Mouse (Mus musculus): Measurements from ENCODE around the gene Dvl2. TPM values are rescaled to one million over a fixed set of nuclear protein-coding genes. Genes with fewer than 3 reads are reported as not detected.

Dvl2 gene
- polyA plus RNA-seq, 1 experiment from 2014 or later: 43.2 TPM

MicroRNAs within 50 kb of the gene (microRNA counts, 519-probe panel; counts per million panel counts)
- microRNA mmu-miR-324-3p: 31.7 counts per million
- microRNA mmu-miR-324-5p: 2,537 counts per million, percentile 46 among the panel's probes with 10 or more counts

Small RNA genes within 50 kb of the gene (microRNA-seq; reads per million reads assigned to microRNA genes)
- gene Gm44349 (not detected), gene Mir324 (2,144 reads per million, percentile 85 among the genes with 10 or more reads in this experiment)

Other genes with a start within 250 kb of the Dvl2 start
- gene Polr2a, start 242.0 kb upstream of the Dvl2 start, polyA plus RNA-seq (2015; fragmentation: Nextera tagmentation; extraction: Ambion mirVana): 29.9 and 31.1 TPM in 2 replicates
- gene Slc35g3, start 238.6 kb upstream of the Dvl2 start, polyA plus RNA-seq (2015; fragmentation: Nextera tagmentation; extraction: Ambion mirVana): 0.27 and 0.36 TPM in 2 replicates
- 1.9 and 2.8 TPM in 2 replicates for gene Zbtb4, start 234.7 kb upstream of the Dvl2 start, polyA plus RNA-seq (2015; fragmentation: Nextera tagmentation; extraction: Ambion mirVana)
- gene Chrnb1, start 204.7 kb upstream of the Dvl2 start, polyA plus RNA-seq (2015; fragmentation: Nextera tagmentation; extraction: Ambion mirVana): 11.4 and 12.3 TPM in 2 replicates
- gene Fgf11, start 198.7 kb upstream of the Dvl2 start, polyA plus RNA-seq (2015; fragmentation: Nextera tagmentation; extraction: Ambion mirVana): 2.0 and 2.5 TPM in 2 replicates
- gene Tmem102, start 195.0 kb upstream of the Dvl2 start, polyA plus RNA-seq (2015; fragmentation: Nextera tagmentation; extraction: Ambion mirVana): 8.3 TPM in 2 replicates
- gene Gm39566, start 185.3 kb upstream of the Dvl2 start, polyA plus RNA-seq (2015; fragmentation: Nextera tagmentation; extraction: Ambion mirVana): not detected in 2 replicates
- gene Spem2, start 182.1 kb upstream of the Dvl2 start, polyA plus RNA-seq (2015; fragmentation: Nextera tagmentation; extraction: Ambion mirVana): not detected in 2 replicates
- gene Spem1, start 178.4 kb upstream of the Dvl2 start, polyA plus RNA-seq (2015; fragmentation: Nextera tagmentation; extraction: Ambion mirVana): 0.14 and 0.32 TPM in 2 replicates
- 5.6 and 7.6 TPM in 2 replicates for gene Nlgn2, start 162.8 kb upstream of the Dvl2 start, polyA plus RNA-seq (2015; fragmentation: Nextera tagmentation; extraction: Ambion mirVana)
- 409 and 443 TPM in 2 replicates for gene Tmem256, start 162.1 kb upstream of the Dvl2 start, polyA plus RNA-seq (2015; fragmentation: Nextera tagmentation; extraction: Ambion mirVana)
- gene Plscr3, start 154.2 kb upstream of the Dvl2 start, polyA plus RNA-seq (2015; fragmentation: Nextera tagmentation; extraction: Ambion mirVana): 96.5 and 105 TPM in 2 replicates
- 5.8 and 7.3 TPM in 2 replicates for gene Tnk1, start 141.9 kb upstream of the Dvl2 start, polyA plus RNA-seq (2015; fragmentation: Nextera tagmentation; extraction: Ambion mirVana)
- gene Tmem95, start 122.6 kb upstream of the Dvl2 start, polyA plus RNA-seq (2015; fragmentation: Nextera tagmentation; extraction: Ambion mirVana): 0.32 TPM in 1 of 2 replicates, not detected in the other
- 9.4 and 10.1 TPM in 2 replicates for gene Kctd11, start 119.2 kb upstream of the Dvl2 start, polyA plus RNA-seq (2015; fragmentation: Nextera tagmentation; extraction: Ambion mirVana)
- gene Acap1, start 105.1 kb upstream of the Dvl2 start, polyA plus RNA-seq (2015; fragmentation: Nextera tagmentation; extraction: Ambion mirVana): 0.58 and 0.62 TPM in 2 replicates
- gene 2810408A11Rik, start 99.6 kb upstream of the Dvl2 start, polyA plus RNA-seq (2015; fragmentation: Nextera tagmentation; extraction: Ambion mirVana): 12.6 and 13.0 TPM in 2 replicates
- 9.3 and 10.8 TPM in 2 replicates for gene Neurl4, start 99.5 kb upstream of the Dvl2 start, polyA plus RNA-seq (2015; fragmentation: Nextera tagmentation; extraction: Ambion mirVana)
- 77.8 and 86.2 TPM in 2 replicates for gene Gps2, start 86.7 kb upstream of the Dvl2 start, polyA plus RNA-seq (2015; fragmentation: Nextera tagmentation; extraction: Ambion mirVana)
- 1,729 and 1,795 TPM in 2 replicates for gene Eif5a, start 78.6 kb upstream of the Dvl2 start, polyA plus RNA-seq (2015; fragmentation: Nextera tagmentation; extraction: Ambion mirVana)
- gene Ybx2, start 64.8 kb upstream of the Dvl2 start, polyA plus RNA-seq (2015; fragmentation: Nextera tagmentation; extraction: Ambion mirVana): 6.3 and 7.5 TPM in 2 replicates
- 17.3 and 22.1 TPM in 2 replicates for gene Slc2a4, start 52.4 kb upstream of the Dvl2 start, polyA plus RNA-seq (2015; fragmentation: Nextera tagmentation; extraction: Ambion mirVana)
- gene Cldn7, start 35.8 kb upstream of the Dvl2 start, polyA plus RNA-seq (2015; fragmentation: Nextera tagmentation; extraction: Ambion mirVana): 173 and 178 TPM in 2 replicates
- gene Ctdnep1, start 19.4 kb upstream of the Dvl2 start, polyA plus RNA-seq (2015; fragmentation: Nextera tagmentation; extraction: Ambion mirVana): 31.0 and 31.7 TPM in 2 replicates
- gene Elp5, start 18.1 kb upstream of the Dvl2 start, polyA plus RNA-seq (2015; fragmentation: Nextera tagmentation; extraction: Ambion mirVana): 116 and 120 TPM in 2 replicates
- gene Gabarap, start 9.5 kb upstream of the Dvl2 start, polyA plus RNA-seq (2015; fragmentation: Nextera tagmentation; extraction: Ambion mirVana): 447 and 450 TPM in 2 replicates
- 75.8 and 78.8 TPM in 2 replicates for gene Phf23, start 4.8 kb upstream of the Dvl2 start, polyA plus RNA-seq (2015; fragmentation: Nextera tagmentation; extraction: Ambion mirVana)
- 78.1 and 83.0 TPM in 2 replicates for gene Acadvl, start 14.8 kb downstream of the Dvl2 start, polyA plus RNA-seq (2015; fragmentation: Nextera tagmentation; extraction: Ambion mirVana)
- 12.9 and 15.2 TPM in 2 replicates for gene Dlg4, start 16.3 kb downstream of the Dvl2 start, polyA plus RNA-seq (2015; fragmentation: Nextera tagmentation; extraction: Ambion mirVana)
- gene Asgr1, start 53.5 kb downstream of the Dvl2 start, polyA plus RNA-seq (2015; fragmentation: Nextera tagmentation; extraction: Ambion mirVana): 1.3 and 2.3 TPM in 2 replicates
- gene Asgr2, start 92.0 kb downstream of the Dvl2 start, polyA plus RNA-seq (2015; fragmentation: Nextera tagmentation; extraction: Ambion mirVana): 0.18 and 0.28 TPM in 2 replicates
- 0.27 and 0.31 TPM in 2 replicates for gene Mgl2, start 129.7 kb downstream of the Dvl2 start, polyA plus RNA-seq (2015; fragmentation: Nextera tagmentation; extraction: Ambion mirVana)
- gene Clec10a, start 155.6 kb downstream of the Dvl2 start, polyA plus RNA-seq (2015; fragmentation: Nextera tagmentation; extraction: Ambion mirVana): 1.8 TPM in 1 of 2 replicates, not detected in the other
- gene Slc16a11, start 212.2 kb downstream of the Dvl2 start, polyA plus RNA-seq (2015; fragmentation: Nextera tagmentation; extraction: Ambion mirVana): 4.3 and 5.8 TPM in 2 replicates
- 13.3 TPM in 2 replicates for gene Slc16a13, start 220.5 kb downstream of the Dvl2 start, polyA plus RNA-seq (2015; fragmentation: Nextera tagmentation; extraction: Ambion mirVana)
- gene Bcl6b, start 229.2 kb downstream of the Dvl2 start, polyA plus RNA-seq (2015; fragmentation: Nextera tagmentation; extraction: Ambion mirVana): 26.9 and 28.4 TPM in 2 replicates
- gene 0610010K14Rik, start 237.3 kb downstream of the Dvl2 start, polyA plus RNA-seq (2015; fragmentation: Nextera tagmentation; extraction: Ambion mirVana): 178 and 179 TPM in 2 replicates
- gene Gm21988, start 239.2 kb downstream of the Dvl2 start, polyA plus RNA-seq (2015; fragmentation: Nextera tagmentation; extraction: Ambion mirVana): 10.4 and 13.0 TPM in 2 replicates
- gene Rnasek, start 239.2 kb downstream of the Dvl2 start, polyA plus RNA-seq (2015; fragmentation: Nextera tagmentation; extraction: Ambion mirVana): 203 and 212 TPM in 2 replicates